Mouse (Mus musculus) liver, adult 2 months (tissue): ENCODE data around the gene Dalrd3. TPM values are rescaled to one million over a fixed set of nuclear protein-coding genes. Genes with fewer than 3 reads are reported as not detected.
A peak's percentile ranks its signal among the peaks of the same experiment; 100 is the strongest.

Experiments used
- DNase-seq: peaks from one replicate; pipeline ENCODE4 v3.0.0-alpha.2; 2011; ENCODE audit warnings: low read depth, low spot score; ENCODE audit errors: extremely low read depth
- H3K27ac ChIP-seq: fragments of 200-500 bp; replicated peaks from 2 replicates; pipeline ENCODE4 v1.5.1; 2012; ENCODE audit warnings: low read depth, mild to moderate bottlenecking, control low read depth, inconsistent platforms, low read length; ENCODE audit not compliant: insufficient read depth
- H3K27me3 ChIP-seq: fragments of 200-500 bp; 2 replicates; pipeline ENCODE4 v1.6.1; 2012; ENCODE audit warnings: mild to moderate bottlenecking, moderate library complexity, low read length, inconsistent platforms; ENCODE audit not compliant: control insufficient read depth, insufficient read depth
- H3K36me3 ChIP-seq: fragments of 200-500 bp; 2 replicates; pipeline ENCODE4 v1.6.1; 2012; ENCODE audit warnings: low read length, inconsistent platforms; ENCODE audit not compliant: control insufficient read depth, insufficient read depth
- H3K4me1 ChIP-seq: fragments of 200-500 bp; 2 replicates; pipeline ENCODE4 v1.6.1; 2011; ENCODE audit warnings: low read length; ENCODE audit not compliant: control insufficient read depth, insufficient read depth
- H3K4me3 ChIP-seq: fragments of 200-500 bp; 2 replicates; pipeline ENCODE4 v1.5.1; 2011; ENCODE audit warnings: low read depth, mild to moderate bottlenecking, control low read depth, low read length, moderate library complexity; ENCODE audit not compliant: insufficient read depth
- H3K79me2 ChIP-seq: fragments of 200-500 bp; 2 replicates; pipeline ENCODE4 v1.6.1; 2012; ENCODE audit warnings: inconsistent platforms, mild to moderate bottlenecking, low read length, moderate library complexity; ENCODE audit not compliant: control insufficient read depth, insufficient read depth
- H3K9ac ChIP-seq: fragments of 200-500 bp; 2 replicates; pipeline ENCODE4 v1.6.1; 2012; ENCODE audit warnings: low read depth, mild to moderate bottlenecking, control low read depth, inconsistent platforms, low read length
- CTCF ChIP-seq: fragments of 200-500 bp; IDR thresholded peaks from 2 replicates; pipeline ENCODE4 v1.5.1; 2011; ENCODE audit warnings: low read depth, low read length, control low read depth
- POLR2A ChIP-seq: fragments of 200-500 bp; IDR thresholded peaks from 2 replicates; pipeline ENCODE4 v1.6.1; 2011; ENCODE audit warnings: low read length, control low read depth; ENCODE audit not compliant: insufficient read depth; ENCODE audit errors: extremely low read depth
- WGBS: fragments of 180-500 bp; shearing (Covaris S2); methylation state at CpG from one replicate; pipeline ENCODE4 v1.1.7; 2018; 5-methylcytosine and 5-hydroxymethylcytosine counted together
- polyA plus RNA-seq: library from polyadenylated mRNA; depleted of rRNA; stranded (reverse); fragments of >200 nt; gene quantifications from 2 replicates; pipeline ENCODE4 v1.2.3, GENCODE M21; 2012; rRNA removed
- total RNA-seq: library from RNA; depleted of rRNA; stranded (reverse); fragments of >200 nt; gene quantifications from 2 replicates; pipeline ENCODE4 v1.2.3, GENCODE M21; 2014; rRNA removed

The Dalrd3 gene
- total RNA-seq (32.8 and 35.2 TPM in 2 replicates), polyA plus RNA-seq (104 and 130 TPM in 2 replicates)

DNA sequence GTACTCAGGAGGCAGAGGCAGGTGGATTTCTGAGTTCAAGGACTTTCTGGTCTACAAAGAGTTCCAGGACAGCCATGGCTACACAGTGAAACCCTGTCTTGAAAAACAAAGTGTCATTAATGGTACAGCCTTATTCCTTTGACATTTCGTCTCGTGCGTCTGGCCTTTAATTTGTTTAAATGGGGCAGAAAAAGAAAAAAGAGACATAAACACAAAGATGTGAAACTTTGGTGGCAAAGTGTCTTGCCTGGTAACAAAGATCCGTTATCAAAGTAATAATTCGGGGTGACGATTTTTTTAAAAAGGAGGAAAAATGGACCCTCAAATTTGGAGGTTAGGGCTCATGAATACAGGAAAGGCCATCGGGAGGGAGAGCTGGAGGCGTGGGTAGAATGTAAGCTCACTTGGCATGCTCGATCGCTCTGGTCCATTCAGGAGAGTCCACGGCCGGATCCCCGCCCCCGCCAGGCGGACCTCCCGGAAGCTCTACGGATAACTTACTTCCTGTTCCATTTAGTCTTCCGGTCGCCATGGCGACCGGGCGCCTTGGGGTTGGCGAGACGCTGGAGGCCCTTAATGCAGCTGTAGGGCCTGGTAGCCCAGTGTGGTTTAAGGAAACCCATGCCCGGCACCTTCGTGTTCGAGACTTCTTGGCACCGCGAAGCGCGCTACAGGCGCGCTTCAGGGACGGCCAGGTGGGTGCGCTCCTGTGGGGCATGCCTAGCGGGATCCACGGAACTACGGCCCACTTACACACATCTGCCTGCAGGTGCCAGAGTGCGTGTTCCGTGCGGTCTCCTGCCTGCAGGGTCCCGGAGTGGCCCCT is at the start of gene Dalrd3:
TSS of gene Dalrd3 (plus strand) at position 506 of the 826 bp plus-strand sequence.
- Histone ChIP-seq H3K4me1 (peaks cover 12% of the 10 kb centered on the region), H3K4me3 (peak within 1 kb of the TSS; percentile 77), H3K27ac (peak within 1 kb of the TSS; percentile 65), H3K27me3 (no peaks in the 10 kb centered on the region), H3K36me3 (peaks cover 2% of the 10 kb centered on the region; the same call in 1 of the 2 replicates), H3K79me2 (no peaks in the 10 kb centered on the region), H3K9ac (peak within 1 kb of the TSS; percentile 59)
- WGBS = 5% methylated on average over 42 of the region's 42 CpGs
- peak; percentile 85 for DNase-seq
- 0 out of 2 replicates have a peak, but pooled peaks have one; percentile 37 for TF ChIP-seq POLR2A
- TF ChIP-seq CTCF = no peak

DNA sequence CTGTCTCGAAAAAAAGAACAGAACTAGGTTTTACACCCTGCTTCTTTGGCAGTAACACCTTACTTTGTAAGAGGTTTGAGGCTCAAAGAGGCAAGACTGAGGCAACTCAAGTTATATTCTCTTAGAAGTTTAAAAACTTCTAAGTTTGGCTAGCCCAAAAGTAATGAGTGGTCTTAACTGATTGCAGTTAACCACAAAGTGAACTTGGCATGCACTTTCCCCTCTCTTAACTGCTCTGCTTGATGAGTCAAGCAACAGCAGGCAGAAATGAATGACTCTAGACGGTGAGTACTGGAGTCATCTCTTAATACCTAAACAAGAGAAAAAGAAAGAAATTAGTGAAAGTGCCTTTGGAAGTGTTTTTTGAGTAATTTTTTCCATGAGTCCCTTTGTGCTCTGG is 48.1 kb upstream of the Dalrd3 start:
- H3K9ac ChIP-seq = no peak overlapping the region
- H3K27ac ChIP-seq = no peak overlapping the region
- WGBS = 59% methylated on average over 2 of the region's 2 CpGs
- no peak for DNase-seq
- H3K4me3 ChIP-seq = no peak overlapping the region
- TF ChIP-seq POLR2A = no peak
- TF ChIP-seq CTCF = no peak
- peaks cover 7% of the 10 kb centered on the region; the same call in 1 of the 2 replicates for H3K36me3 ChIP-seq
- H3K4me1 ChIP-seq = peaks cover 7% of the 10 kb centered on the region; the same call in 1 of the 2 replicates
- H3K27me3 ChIP-seq = no peaks in the 10 kb centered on the region
- H3K79me2 ChIP-seq = peaks cover 26% of the 10 kb centered on the region; the same call in 1 of the 2 replicates

- Histone ChIP-seq H3K4me1 (peaks cover 7% of the 10 kb centered on the region; the same call in 1 of the 2 replicates), H3K36me3 (peaks cover 9% of the 10 kb centered on the region), H3K9ac (no peak overlapping the region), H3K4me3 (no peak overlapping the region), H3K79me2 (peaks cover 29% of the 10 kb centered on the region; the same call in 1 of the 2 replicates), H3K27ac (no peak overlapping the region), H3K27me3 (no peaks in the 10 kb centered on the region)
- TF ChIP-seq CTCF = no peak
- no peak for TF ChIP-seq POLR2A
- 99% methylated on average over 4 of the region's 4 CpGs for WGBS
- no peak for DNase-seq
Observed at GRCm38 (mm10) chr9:108523341-108523740, 46.3 kb upstream of the Dalrd3 start.

DNA sequence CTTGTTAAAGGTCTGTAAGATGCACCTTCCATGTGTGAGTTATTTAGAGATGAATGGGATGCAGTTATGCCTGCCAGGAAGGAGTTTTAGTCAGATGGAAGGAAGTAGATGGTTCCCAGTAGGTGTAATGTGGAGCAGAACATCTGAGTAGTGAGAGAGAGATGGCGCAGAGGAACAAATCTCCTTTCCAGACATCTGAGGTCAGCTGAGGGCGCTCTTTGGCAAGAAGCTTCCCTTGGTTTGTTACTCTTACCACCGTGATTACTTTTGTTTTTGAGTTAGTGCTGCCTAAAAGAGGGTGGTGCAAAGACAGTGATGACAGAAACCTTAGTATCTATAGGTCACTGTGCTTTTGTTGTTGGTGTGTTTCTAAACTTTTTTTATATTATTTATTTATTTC is 44.3 kb upstream of the Dalrd3 start:
- no peak overlapping the region for H3K4me3 ChIP-seq
- peaks cover 4% of the 10 kb centered on the region; the same call in 1 of the 2 replicates for H3K4me1 ChIP-seq
- no peak overlapping the region for H3K9ac ChIP-seq
- DNase-seq = no peak
- TF ChIP-seq POLR2A (no peak), CTCF (no peak)
- no peak overlapping the region for H3K27ac ChIP-seq
- H3K36me3 ChIP-seq = peaks cover 26% of the 10 kb centered on the region
- no peaks in the 10 kb centered on the region for H3K27me3 ChIP-seq
- peaks cover 22% of the 10 kb centered on the region; the same call in 1 of the 2 replicates for H3K79me2 ChIP-seq
- 45% methylated on average over 3 of the region's 3 CpGs for WGBS

GRCm38 (mm10) chr9:108530954-108531353 is 38.7 kb upstream of the Dalrd3 start:
- Histone ChIP-seq H3K9ac (no peak overlapping the region), H3K27me3 (no peaks in the 10 kb centered on the region), H3K4me3 (no peak overlapping the region), H3K36me3 (peaks cover 52% of the 10 kb centered on the region), H3K27ac (no peak overlapping the region), H3K4me1 (no peaks in the 10 kb centered on the region; the same call in 1 of the 2 replicates), H3K79me2 (peaks cover 8% of the 10 kb centered on the region; the same call in 1 of the 2 replicates)
- WGBS = 77% methylated on average over 1 of the region's 1 CpGs
- TF ChIP-seq POLR2A = no peak
- no peak for TF ChIP-seq CTCF
- no peak for DNase-seq
